Mouse (Mus musculus): ENCODE measurements around the gene Rpp40. TPM values are rescaled to one million over a fixed set of nuclear protein-coding genes. Genes with fewer than 3 reads are reported as not detected.
A peak's percentile ranks its signal among the peaks of the same experiment; 100 is the strongest.

Rpp40 gene
- 15.9 and 16.5 TPM in 2 replicates for total RNA-seq (2017)

GRCm38 (mm10) chr13:35905879-35906481 lies at the start of gene Rpp40:
Rpp40 (minus strand) TSS chr13:35906359.
- peak; percentile 99 for ATAC-seq (replicated peaks; ENCODE audit: low read depth, poor library complexity, severe bottlenecking)

- ATAC-seq (replicated peaks; ENCODE audit: low read depth, poor library complexity, severe bottlenecking) = peak; percentile 63; the same call in 1 of the 2 replicates
These were observed 43.8 kb upstream of the Rpp40 start for GRCm38 (mm10) chr13:35949814-35950455.

GRCm38 (mm10) chr13:35947354-35948000 lies 41.3 kb upstream of the Rpp40 start:
- peak; percentile 75; the same call in 1 of the 2 replicates for ATAC-seq (replicated peaks; ENCODE audit: low read depth, poor library complexity, severe bottlenecking)

GRCm38 (mm10) chr13:35946659-35947353 lies 40.6 kb upstream of the Rpp40 start:
- ATAC-seq (replicated peaks; ENCODE audit: low read depth, poor library complexity, severe bottlenecking) = no peak

GRCm38 (mm10) chr13:35940934-35941333 lies 34.8 kb upstream of the Rpp40 start:
- peak; percentile 50; the same call in 1 of the 2 replicates for ATAC-seq (replicated peaks; ENCODE audit: low read depth, poor library complexity, severe bottlenecking)

- ATAC-seq (replicated peaks; ENCODE audit: low read depth, poor library complexity, severe bottlenecking) = no peak
These were observed 33.9 kb upstream of the Rpp40 start for GRCm38 (mm10) chr13:35939871-35940665.

GRCm38 (mm10) chr13:35937991-35938390 lies 31.8 kb upstream of the Rpp40 start:
- ATAC-seq (replicated peaks; ENCODE audit: low read depth, poor library complexity, severe bottlenecking) = no peak

- ATAC-seq (replicated peaks; ENCODE audit: low read depth, poor library complexity, severe bottlenecking) = no peak
These were observed 5.3 kb upstream of the Rpp40 start for GRCm38 (mm10) chr13:35911476-35911875.

- ATAC-seq (replicated peaks; ENCODE audit: low read depth, poor library complexity, severe bottlenecking) = 0 out of 2 replicates have a peak, but pooled peaks have one; percentile 3
These were observed 781 bp downstream of the Rpp40 start for GRCm38 (mm10) chr13:35905378-35905777.

GRCm38 (mm10) chr13:35892866-35893265 lies 13.3 kb downstream of the Rpp40 start:
- ATAC-seq (replicated peaks; ENCODE audit: low read depth, poor library complexity, severe bottlenecking) = peak; percentile 88

- ATAC-seq (replicated peaks; ENCODE audit: low read depth, poor library complexity, severe bottlenecking) = peak; percentile 69
These were observed 19.9 kb downstream of the Rpp40 start for GRCm38 (mm10) chr13:35886121-35886725.

GRCm38 (mm10) chr13:35880555-35881046 lies 25.6 kb downstream of the Rpp40 start:
- ATAC-seq (replicated peaks; ENCODE audit: low read depth, poor library complexity, severe bottlenecking) = no peak

GRCm38 (mm10) chr13:35879519-35879918 lies 26.6 kb downstream of the Rpp40 start:
- ATAC-seq (replicated peaks; ENCODE audit: low read depth, poor library complexity, severe bottlenecking) = no peak

GRCm38 (mm10) chr13:35879068-35879467 lies 27.1 kb downstream of the Rpp40 start:
- ATAC-seq (replicated peaks; ENCODE audit: low read depth, poor library complexity, severe bottlenecking) = no peak

GRCm38 (mm10) chr13:35878282-35878681 lies 27.9 kb downstream of the Rpp40 start:
- no peak for ATAC-seq (replicated peaks; ENCODE audit: low read depth, poor library complexity, severe bottlenecking)

GRCm38 (mm10) chr13:35875396-35875795 lies 30.8 kb downstream of the Rpp40 start:
- no peak for ATAC-seq (replicated peaks; ENCODE audit: low read depth, poor library complexity, severe bottlenecking)

- peak; percentile 60 for ATAC-seq (replicated peaks; ENCODE audit: low read depth, poor library complexity, severe bottlenecking)
These were observed 35.1 kb downstream of the Rpp40 start for GRCm38 (mm10) chr13:35871107-35871506.

GRCm38 (mm10) chr13:35870659-35871058 lies 35.5 kb downstream of the Rpp40 start:
- ATAC-seq (replicated peaks; ENCODE audit: low read depth, poor library complexity, severe bottlenecking) = peak; percentile 34; the same call in 1 of the 2 replicates

- ATAC-seq (replicated peaks; ENCODE audit: low read depth, poor library complexity, severe bottlenecking) = no peak
These were observed 45.2 kb downstream of the Rpp40 start for GRCm38 (mm10) chr13:35860916-35861315.

All from common myeloid progenitor, adult 5-6 weeks (primary cell).